Mouse (Mus musculus): ENCODE measurements around the gene Olfr513. TPM values are rescaled to one million over a fixed set of nuclear protein-coding genes. Genes with fewer than 3 reads are reported as not detected.
A peak's percentile ranks its signal among the peaks of the same experiment; 100 is the strongest.

Olfr513 gene
- polyA plus RNA-seq (2011; ENCODE audit: insufficient read length, low read depth, missing spikeins) = not detected in 2 replicates

GRCm38 (mm10) chr7:108750673-108751072 is at the start of gene Olfr513:
Olfr513 (plus strand) TSS chr7:108750973.
- TF ChIP-seq POLR2A (IDR thresholded peaks at IDR 0.05; ENCODE audit: low read depth, low read length) = no peak
- no peak for TF ChIP-seq CTCF (IDR thresholded peaks at IDR 0.05; ENCODE audit: borderline replicate concordance, insufficient read depth, low read length)
- no peak within 1 kb of the TSS for H3K27ac ChIP-seq (ENCODE audit: insufficient read depth, low read length)
- no peak within 1 kb of the TSS for H3K4me3 ChIP-seq (ENCODE audit: insufficient read depth, low read length)

GRCm38 (mm10) chr7:108713020-108713419 is 37.8 kb upstream of the Olfr513 start, which contains the start of gene Olfr512:
Olfr512 (plus strand) TSS chr7:108713320.
- H3K4me1 ChIP-seq (ENCODE audit: control insufficient read depth, insufficient read depth, low read length) = no peaks in the 10 kb centered on the region
- H3K4me3 ChIP-seq (ENCODE audit: insufficient read depth, low read length) = no peak within 1 kb of the TSS
- H3K27ac ChIP-seq (ENCODE audit: insufficient read depth, low read length) = no peak within 1 kb of the TSS
- TF ChIP-seq CTCF (IDR thresholded peaks at IDR 0.05; ENCODE audit: borderline replicate concordance, insufficient read depth, low read length) (no peak), POLR2A (IDR thresholded peaks at IDR 0.05; ENCODE audit: low read depth, low read length) (no peak)

More at GRCm38 (mm10) chr7:108750673-108751072, at the start of gene Olfr513:
- no peaks in the 10 kb centered on the region for H3K4me1 ChIP-seq (ENCODE audit: control insufficient read depth, insufficient read depth, low read length)

GRCm38 (mm10) chr7:108760411-108760810 is 9.6 kb downstream of the Olfr513 start:
- TF ChIP-seq CTCF (IDR thresholded peaks at IDR 0.05; ENCODE audit: borderline replicate concordance, insufficient read depth, low read length) (no peak), POLR2A (IDR thresholded peaks at IDR 0.05; ENCODE audit: low read depth, low read length) (no peak)
- H3K4me3 ChIP-seq (ENCODE audit: insufficient read depth, low read length) = no peak overlapping the region
- H3K27ac ChIP-seq (ENCODE audit: insufficient read depth, low read length) = no peak overlapping the region
- no peaks in the 10 kb centered on the region for H3K4me1 ChIP-seq (ENCODE audit: control insufficient read depth, insufficient read depth, low read length)

GRCm38 (mm10) chr7:108797205-108797933 is 46.6 kb downstream of the Olfr513 start:
- Histone ChIP-seq H3K27ac (ENCODE audit: insufficient read depth, low read length) (peak overlapping the region; percentile 34; the same call in 1 of the 2 replicates), H3K4me3 (ENCODE audit: insufficient read depth, low read length) (no peak overlapping the region), H3K4me1 (ENCODE audit: control insufficient read depth, insufficient read depth, low read length) (no peaks in the 10 kb centered on the region)
- no peak for TF ChIP-seq CTCF (IDR thresholded peaks at IDR 0.05; ENCODE audit: borderline replicate concordance, insufficient read depth, low read length)
- TF ChIP-seq POLR2A (IDR thresholded peaks at IDR 0.05; ENCODE audit: low read depth, low read length) = no peak

Other genes starting within 250 kb of the Olfr513 start
- gene Olfr502, start 225.9 kb upstream of the Olfr513 start, polyA plus RNA-seq (2011; ENCODE audit: insufficient read length, low read depth, missing spikeins) = not detected in 2 replicates
- not detected in 2 replicates for gene Olfr503, start 206.4 kb upstream of the Olfr513 start, polyA plus RNA-seq (2011; ENCODE audit: insufficient read length, low read depth, missing spikeins)
- gene Olfr504, start 185.2 kb upstream of the Olfr513 start, polyA plus RNA-seq (2011; ENCODE audit: insufficient read length, low read depth, missing spikeins) = not detected in 2 replicates
- gene Olfr506, start 140.2 kb upstream of the Olfr513 start, polyA plus RNA-seq (2011; ENCODE audit: insufficient read length, low read depth, missing spikeins) = not detected in 2 replicates
- gene Olfr507, start 129.2 kb upstream of the Olfr513 start, polyA plus RNA-seq (2011; ENCODE audit: insufficient read length, low read depth, missing spikeins) = not detected in 2 replicates
- not detected in 2 replicates for gene Olfr508, start 121.0 kb upstream of the Olfr513 start, polyA plus RNA-seq (2011; ENCODE audit: insufficient read length, low read depth, missing spikeins)
- gene Olfr509, start 99.1 kb upstream of the Olfr513 start, polyA plus RNA-seq (2011; ENCODE audit: insufficient read length, low read depth, missing spikeins) = not detected in 2 replicates
- not detected in 2 replicates for gene Olfr510, start 84.6 kb upstream of the Olfr513 start, polyA plus RNA-seq (2011; ENCODE audit: insufficient read length, low read depth, missing spikeins)
- gene Olfr512, start 37.7 kb upstream of the Olfr513 start, polyA plus RNA-seq (2011; ENCODE audit: insufficient read length, low read depth, missing spikeins) = not detected in 2 replicates
- gene Olfr514, start 75.0 kb downstream of the Olfr513 start, polyA plus RNA-seq (2011; ENCODE audit: insufficient read length, low read depth, missing spikeins) = not detected in 2 replicates
- gene Olfr516, start 99.6 kb downstream of the Olfr513 start, polyA plus RNA-seq (2011; ENCODE audit: insufficient read length, low read depth, missing spikeins) = not detected in 2 replicates
- gene Olfr517, start 121.4 kb downstream of the Olfr513 start, polyA plus RNA-seq (2011; ENCODE audit: insufficient read length, low read depth, missing spikeins) = not detected in 2 replicates
- gene Olfr518, start 134.0 kb downstream of the Olfr513 start, polyA plus RNA-seq (2011; ENCODE audit: insufficient read length, low read depth, missing spikeins) = not detected in 2 replicates
- gene Olfr519, start 143.4 kb downstream of the Olfr513 start, polyA plus RNA-seq (2011; ENCODE audit: insufficient read length, low read depth, missing spikeins) = not detected in 2 replicates
- gene Nlrp10, start 179.2 kb downstream of the Olfr513 start, polyA plus RNA-seq (2011; ENCODE audit: insufficient read length, low read depth, missing spikeins) = 0.16 TPM in 1 of 2 replicates, not detected in the other
- 166 and 204 TPM in 2 replicates for gene Eif3f, start 183.4 kb downstream of the Olfr513 start, polyA plus RNA-seq (2011; ENCODE audit: insufficient read length, low read depth, missing spikeins)
- 0.49 TPM in 1 of 2 replicates, not detected in the other for gene Tub, start 199.4 kb downstream of the Olfr513 start, polyA plus RNA-seq (2011; ENCODE audit: insufficient read length, low read depth, missing spikeins)